Mouse (Mus musculus) T-helper 2 cell (primary cell): ENCODE measurements around the gene Xcl1.
"Not testable (repeated sequence)": the region's sequence is repeated elsewhere in the genome, so short reads cannot be mapped to it uniquely, and the experiment has no call there.

ENCODE experiments used
- in situ Hi-C: fragments of 300-600 bp; cut with MboI, MseI; formaldehyde crosslinking; loops from one replicate; pipeline ENCODE4 v1.15.1; 2025; ENCODE audit warnings: high pct_unique_total_duplicates

Xcl1 gene

GRCm38 (mm10) chr1:164935477-164936044 lies at the start of gene Xcl1:
Gene Xcl1 (minus strand): TSS chr1:164935527.
- in situ Hi-C loops = no loop called here

GRCm38 (mm10) chr1:164984681-164985080 lies 49.4 kb upstream of the Xcl1 start:
- in situ Hi-C loops = not testable (repeated sequence)

DNA sequence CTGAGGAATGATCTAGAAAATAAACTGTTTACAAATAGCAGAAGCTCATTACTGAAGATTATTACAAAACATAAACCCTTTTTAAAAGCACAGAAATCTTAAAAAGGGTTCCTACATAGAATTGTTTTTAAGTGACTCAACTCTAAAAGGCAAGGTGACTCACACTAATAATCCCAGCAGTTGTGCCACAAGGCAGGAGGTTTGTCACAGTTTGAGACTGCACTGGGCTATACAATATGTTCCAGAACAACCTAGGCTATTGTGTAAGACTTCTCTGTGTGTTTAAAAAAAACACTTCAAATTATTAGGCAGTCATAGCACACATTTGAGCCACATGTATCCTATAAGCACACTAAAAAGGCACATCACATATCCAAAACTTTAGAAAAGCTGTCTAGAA lies 42.0 kb upstream of the Xcl1 start:
- in situ Hi-C loops = no loop called here

GRCm38 (mm10) chr1:164975729-164976128 lies 40.4 kb upstream of the Xcl1 start:
- in situ Hi-C loops = no loop called here

- in situ Hi-C loops = no loop called here
Observed at GRCm38 (mm10) chr1:164975276-164975675, 39.9 kb upstream of the Xcl1 start.

GRCm38 (mm10) chr1:164973790-164974189 lies 38.5 kb upstream of the Xcl1 start:
- in situ Hi-C loops = no loop called here

DNA sequence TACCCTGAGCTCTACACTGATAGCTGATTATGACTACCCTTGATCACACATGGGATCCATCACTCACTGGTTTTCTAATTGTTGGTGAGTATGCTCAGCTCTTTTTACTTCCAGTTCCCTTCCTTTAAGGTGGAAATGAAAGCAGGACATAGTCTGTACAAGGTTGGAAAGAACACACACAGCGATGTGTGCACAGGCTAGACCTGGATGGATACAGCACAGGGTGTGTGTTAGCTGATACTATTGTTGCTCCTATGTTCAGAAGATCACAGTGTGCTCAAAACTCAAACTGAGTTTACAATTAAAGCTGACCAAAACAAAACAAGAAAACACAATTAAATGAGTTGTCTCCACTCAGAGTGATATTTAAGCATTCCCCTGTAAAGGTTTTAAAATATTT lies 38.0 kb upstream of the Xcl1 start:
- in situ Hi-C loops = no loop called here

- in situ Hi-C loops = no loop called here
Observed at GRCm38 (mm10) chr1:164972744-164973143, 37.4 kb upstream of the Xcl1 start.

GRCm38 (mm10) chr1:164966095-164966698 lies 30.9 kb upstream of the Xcl1 start:
- in situ Hi-C loops = no loop called here

DNA sequence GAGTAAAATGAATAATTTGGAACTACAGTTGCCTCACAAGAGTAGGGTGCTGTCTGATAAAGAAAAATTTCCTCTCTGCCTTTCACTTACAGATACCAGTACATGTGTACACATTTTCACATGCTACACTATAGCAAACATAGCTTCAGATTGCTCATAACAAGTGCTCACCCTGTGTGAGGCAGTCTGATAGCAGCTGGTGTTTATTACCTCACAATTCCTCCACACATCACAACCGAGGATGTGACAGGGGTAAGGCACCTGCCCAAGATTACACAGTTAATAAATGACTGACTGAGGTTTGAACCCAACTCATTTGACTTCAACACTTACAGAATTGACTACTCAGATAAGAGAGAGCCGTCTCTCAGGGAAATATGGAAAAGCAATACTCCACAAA lies 25.3 kb upstream of the Xcl1 start:
- in situ Hi-C loops = no loop called here

- in situ Hi-C loops = no loop called here
Observed at GRCm38 (mm10) chr1:164959787-164960385, 24.6 kb upstream of the Xcl1 start.

- in situ Hi-C loops = no loop called here
Observed at GRCm38 (mm10) chr1:164959160-164959559, 23.8 kb upstream of the Xcl1 start.

- in situ Hi-C loops = no loop called here
Observed at GRCm38 (mm10) chr1:164957974-164958373, 22.6 kb upstream of the Xcl1 start.

DNA sequence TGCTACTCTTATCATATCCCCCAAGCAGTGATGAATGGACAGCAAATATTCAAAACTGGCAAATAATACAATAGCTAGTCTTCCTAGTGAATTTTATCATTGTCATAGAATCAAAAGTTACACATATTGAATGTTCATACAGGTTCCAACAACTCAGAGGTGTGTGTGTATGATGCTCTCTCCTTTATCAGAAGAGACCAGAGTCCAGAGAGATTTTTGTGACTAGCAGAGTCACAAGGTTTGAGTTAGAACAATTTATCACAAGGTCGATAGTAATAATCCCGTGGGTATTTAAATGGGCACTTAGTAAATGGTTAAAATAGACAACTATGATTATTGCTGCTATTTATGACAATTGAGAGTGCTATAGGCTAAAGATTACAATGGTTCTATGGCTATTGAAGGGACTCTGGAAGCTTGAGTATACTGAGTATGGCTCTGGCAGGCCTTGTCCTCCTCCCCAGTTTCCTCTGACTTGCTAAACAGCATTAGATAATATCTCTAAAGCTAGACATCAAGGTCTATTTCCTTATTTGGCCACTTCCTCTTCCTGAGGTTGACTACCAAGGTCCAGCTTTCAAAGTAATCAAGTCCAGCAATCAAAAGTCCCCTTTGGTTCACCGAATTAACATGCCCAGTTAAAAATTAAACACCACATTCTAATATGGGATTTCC lies 21.5 kb upstream of the Xcl1 start:
- in situ Hi-C loops = no loop called here

DNA sequence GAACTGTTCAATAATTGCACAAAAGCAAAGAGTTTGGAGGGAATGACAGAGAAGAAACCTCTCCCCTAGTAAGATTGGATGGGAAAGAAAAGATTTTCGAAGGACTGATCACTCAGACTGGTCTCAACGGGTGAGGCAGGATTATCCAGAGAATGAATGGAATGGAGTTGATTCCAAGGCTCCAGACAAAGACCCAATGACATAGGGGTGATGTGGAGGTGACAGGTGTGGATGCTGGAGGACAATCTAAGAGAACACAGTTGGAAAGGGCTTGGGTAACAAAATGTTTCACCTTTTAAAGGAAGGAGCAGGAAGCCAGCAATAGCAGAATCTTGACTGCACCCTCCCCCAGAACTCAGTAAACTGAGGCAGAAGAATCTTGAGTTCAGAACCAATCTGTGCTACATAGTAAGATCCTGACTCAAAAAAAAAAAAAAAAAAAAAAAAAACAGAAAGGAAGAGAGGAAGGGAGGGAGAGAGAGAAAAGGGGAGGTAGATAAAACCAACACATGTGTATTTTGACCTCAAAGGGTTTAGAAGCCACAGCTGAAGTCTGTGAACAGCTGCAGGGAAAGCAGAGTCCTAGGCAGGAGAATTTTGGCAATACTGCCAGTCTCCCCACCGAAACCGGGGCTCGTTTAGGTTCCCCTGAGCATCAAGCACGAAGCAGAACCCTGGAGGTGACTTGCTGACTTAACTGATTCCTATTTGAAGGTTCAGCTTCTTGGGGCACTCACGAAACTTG lies 20.3 kb upstream of the Xcl1 start:
- in situ Hi-C loops = no loop called here

DNA sequence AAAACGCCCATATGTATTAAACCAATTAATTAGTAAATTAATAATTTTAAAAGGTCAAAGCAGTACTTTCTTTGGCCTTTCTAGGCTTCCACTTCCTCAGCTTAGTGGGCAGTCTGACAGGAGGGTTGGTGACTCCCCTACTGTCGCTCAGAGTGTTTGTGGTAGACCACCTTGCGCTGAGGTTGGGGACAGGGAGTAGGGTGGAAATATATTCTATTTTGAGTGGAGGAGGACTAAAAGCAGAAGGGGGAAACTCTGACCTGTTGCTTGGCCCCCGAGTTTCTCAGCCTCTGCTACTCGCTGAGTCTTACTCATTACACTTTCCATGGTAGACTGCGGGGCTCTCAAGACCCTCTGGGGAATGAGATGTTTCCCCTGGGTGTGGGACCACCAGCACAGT lies 18.2 kb upstream of the Xcl1 start:
- in situ Hi-C loops = no loop called here

DNA sequence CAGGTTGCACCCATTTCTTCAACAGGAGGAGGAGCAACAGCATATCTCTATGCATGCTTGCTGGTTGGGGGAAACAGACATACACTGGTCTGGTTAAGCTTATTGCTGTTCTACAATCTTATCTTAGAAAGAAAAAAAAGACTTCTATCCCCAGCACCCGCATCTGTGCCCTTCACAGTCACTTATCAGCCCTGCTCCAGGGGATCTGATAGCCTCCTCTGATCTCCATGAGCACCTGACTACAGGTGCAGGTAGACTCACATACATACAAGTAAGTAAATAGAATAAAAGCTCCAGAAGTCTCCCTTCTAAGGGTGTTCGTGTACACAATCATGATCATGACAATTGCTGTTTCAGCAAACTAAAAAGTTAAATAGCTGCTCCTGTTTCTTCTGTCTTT lies 733 bp upstream of the Xcl1 start:
- in situ Hi-C loops = no loop called here

- in situ Hi-C loops = no loop called here
Observed at GRCm38 (mm10) chr1:164933441-164934188, 1.7 kb downstream of the Xcl1 start.

DNA sequence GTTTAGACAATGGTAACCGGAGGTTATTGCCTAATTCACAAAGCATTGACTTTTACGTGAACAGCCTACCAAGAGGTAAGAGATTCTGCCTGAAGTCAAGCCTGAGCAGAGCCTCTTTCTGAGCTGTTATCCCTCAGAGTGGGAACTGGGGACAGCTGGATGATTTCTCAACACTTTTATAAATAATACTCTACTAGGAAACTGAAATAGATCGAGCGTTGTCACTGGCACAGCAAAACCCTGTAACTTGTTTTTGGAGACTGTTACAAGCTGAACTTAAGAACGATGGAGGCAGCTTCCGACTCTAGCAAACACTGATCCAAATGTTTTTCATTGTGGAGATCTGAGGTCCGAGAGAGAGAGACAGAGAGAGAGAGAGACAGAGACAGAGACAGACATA lies 4.2 kb downstream of the Xcl1 start:
- in situ Hi-C loops = no loop called here

- in situ Hi-C loops = no loop called here
Observed at GRCm38 (mm10) chr1:164930006-164930405, 5.3 kb downstream of the Xcl1 start.

DNA sequence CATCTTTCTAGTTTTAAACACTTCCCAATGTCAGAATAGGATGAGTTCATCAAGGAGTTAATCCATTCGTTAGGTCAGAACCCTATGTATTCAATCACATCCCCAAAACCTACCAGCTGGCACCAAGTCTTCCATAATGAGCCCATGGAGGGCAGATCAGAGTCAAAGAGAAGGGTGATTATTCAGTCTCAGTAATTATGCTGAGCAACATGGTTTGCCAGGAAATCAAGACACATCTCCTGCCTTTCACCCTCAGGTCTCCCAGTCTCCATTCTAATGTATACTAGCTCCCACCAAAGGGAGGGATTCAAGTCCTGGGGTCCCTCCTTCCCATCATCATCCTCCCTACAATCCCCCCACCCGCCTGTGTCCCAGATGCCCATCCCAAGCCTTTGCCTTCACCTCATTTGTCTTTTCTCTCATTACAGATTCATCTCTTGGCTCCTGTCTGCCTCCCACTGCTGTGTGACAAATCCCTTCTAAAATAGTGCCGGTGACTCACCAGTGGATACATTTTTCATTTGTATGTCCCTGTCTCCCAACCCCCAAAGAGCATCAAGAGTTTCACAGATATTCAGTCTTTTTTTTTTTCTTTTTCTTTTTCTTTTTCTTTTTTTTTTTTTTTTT lies 8.7 kb downstream of the Xcl1 start:
- in situ Hi-C loops = no loop called here
